Mouse (Mus musculus): Measurements from ENCODE around the gene Sox6.
A peak's percentile ranks its signal among the peaks of the same experiment; 100 is the strongest.

Sox6 gene

GRCm38 (mm10) chr7:115745672-115746253 lies 292.8 kb downstream of the Sox6 start:
- no peak for DNase-seq

- no peak for DNase-seq
Observed at GRCm38 (mm10) chr7:115734137-115734536, 304.5 kb downstream of the Sox6 start.

DNA sequence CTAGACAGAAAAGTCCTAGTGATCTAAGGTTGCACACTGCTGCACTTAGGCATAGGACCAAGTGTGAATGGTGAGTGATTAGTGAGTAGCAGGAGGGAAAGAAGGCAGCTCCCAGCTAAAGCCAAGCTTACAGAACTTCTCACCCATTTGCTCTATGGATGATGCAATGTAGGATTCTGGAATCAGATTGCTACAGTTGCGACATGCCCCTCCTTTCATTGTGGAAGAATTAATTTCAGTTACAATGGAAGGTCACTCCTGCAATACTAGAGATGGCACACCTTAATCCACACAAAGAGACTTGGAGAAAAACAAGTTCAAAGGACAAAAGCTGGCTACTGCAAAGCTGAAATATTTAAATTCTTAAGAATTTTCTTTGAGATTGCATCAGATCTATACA lies 305.8 kb downstream of the Sox6 start:
- no peak for DNase-seq

DNA sequence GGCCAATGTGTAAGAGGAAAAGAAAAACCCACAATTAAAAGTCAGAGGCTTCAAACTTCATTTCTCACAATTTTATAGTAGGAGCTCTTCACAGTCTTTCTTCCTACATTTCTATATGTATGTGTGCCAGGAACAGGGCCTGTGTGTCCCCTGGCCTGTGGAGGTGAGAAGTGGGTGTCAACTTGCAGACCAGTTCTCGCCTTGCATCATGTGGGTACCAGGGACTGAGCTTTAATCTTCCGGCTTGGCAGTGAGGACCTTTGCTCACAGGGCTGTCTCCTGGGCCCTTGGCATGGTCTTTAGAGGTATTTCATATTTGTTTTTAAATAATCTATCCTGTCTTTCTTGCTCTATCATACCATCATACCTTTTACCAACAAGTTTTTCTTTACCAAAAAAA lies 311.8 kb downstream of the Sox6 start:
- DNase-seq: no peak

- DNase-seq: no peak
Observed at GRCm38 (mm10) chr7:115724404-115724803, 314.2 kb downstream of the Sox6 start.

DNA sequence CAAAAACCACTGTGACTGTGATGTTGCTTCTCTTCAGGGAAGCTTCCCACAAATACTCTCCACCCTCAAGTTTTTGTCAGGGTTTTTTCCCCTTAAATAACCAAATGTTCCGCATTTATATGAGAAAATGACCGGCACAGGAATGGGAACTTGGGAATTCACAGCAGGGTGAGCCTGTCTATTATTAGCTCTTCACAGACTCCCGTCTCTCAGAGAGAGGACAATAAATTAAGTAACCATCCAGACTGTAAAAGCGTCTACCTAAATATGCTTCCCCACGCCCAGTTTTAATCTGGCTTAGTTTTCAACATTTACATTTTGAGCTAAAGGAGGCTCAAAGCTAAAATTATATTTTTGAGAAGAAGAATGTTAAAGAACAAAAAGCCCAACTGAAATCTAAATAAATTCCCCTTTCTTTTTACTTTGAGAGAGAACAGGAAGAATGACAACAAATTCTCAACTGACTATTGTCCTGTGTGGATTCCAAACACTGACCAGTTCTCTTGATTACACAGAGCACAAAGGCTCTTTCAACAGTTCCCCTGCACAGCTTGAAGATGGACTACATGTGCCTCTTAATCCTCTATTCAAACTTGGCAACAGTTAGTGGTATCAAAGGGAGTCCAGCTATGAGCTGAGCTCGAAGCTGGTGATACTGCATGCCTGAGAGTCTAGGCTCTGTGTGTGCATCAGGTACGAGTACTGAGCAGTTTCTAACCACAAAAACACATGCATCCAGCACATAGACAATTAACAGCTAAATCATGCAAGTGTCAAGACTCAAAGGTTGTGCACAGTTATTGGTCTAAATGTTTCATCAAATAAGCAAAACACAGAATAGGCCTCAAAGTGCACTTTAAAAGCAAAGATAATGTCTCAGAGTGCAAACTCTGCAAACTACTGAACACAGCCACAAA lies 316.7 kb downstream of the Sox6 start:
- no peak for DNase-seq

- peak; percentile 35 to 36 for DNase-seq
Observed at GRCm38 (mm10) chr7:115719791-115720190, 318.8 kb downstream of the Sox6 start.

- DNase-seq: no peak
Observed at GRCm38 (mm10) chr7:115706141-115706540, 332.5 kb downstream of the Sox6 start.

DNA sequence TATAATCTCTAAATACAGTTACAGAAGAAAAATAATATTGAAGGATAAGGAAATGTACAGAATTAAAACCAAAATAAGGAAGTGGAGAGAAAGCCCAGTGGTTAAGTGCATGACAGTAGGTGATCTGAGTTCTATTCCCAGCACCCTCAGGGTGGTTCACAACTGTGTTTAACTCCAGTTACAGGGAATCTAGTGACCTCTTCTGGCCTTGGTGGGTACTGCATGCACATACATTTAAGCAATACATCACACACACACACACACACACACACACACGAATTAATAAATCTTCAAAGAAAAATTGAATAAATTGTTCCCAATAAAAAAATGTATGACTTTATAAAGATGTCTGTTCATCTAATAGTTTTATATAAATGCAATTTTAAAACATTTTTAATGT lies 340.5 kb downstream of the Sox6 start:
- DNase-seq: no peak

DNA sequence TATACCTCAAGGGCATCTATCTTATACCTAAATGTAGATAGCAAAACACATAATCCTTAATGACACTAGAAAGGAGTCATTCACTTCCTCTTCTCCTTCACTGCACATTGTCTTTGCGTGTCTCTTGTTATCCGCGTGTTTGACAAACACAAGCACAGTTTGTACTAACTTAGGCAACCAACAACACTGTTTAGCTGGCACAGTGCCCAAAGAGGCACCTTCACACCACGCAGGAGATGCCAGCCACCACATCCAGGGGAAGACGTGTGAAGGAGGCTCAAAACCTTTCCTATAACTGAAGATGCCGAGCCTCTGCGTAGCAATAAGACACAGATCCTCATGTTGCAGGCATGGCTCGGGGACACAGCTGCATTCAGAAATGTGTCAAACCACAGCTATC lies 345.4 kb downstream of the Sox6 start:
- DNase-seq: no peak

GRCm38 (mm10) chr7:115691091-115691490 lies 347.5 kb downstream of the Sox6 start:
- DNase-seq: no peak

DNA sequence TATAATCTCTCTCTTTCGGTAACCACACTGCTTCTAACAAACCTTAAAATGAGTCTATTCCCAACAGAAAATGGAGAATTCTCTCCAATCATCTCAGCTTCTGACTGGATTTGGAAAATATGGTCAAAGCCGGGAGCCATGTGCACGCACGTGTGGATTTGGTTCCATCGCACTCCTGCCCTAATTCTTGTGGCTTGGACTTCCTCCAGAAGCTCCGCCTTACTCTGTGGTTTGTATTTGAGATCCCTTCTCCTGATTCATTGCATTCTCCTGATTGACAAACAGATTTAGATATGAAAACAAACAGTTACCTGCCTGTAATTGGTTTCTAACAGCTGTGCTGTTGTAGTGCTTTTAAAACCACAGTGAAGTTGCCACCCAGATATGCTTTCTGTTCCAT lies 351.9 kb downstream of the Sox6 start:
- DNase-seq: no peak

DNA sequence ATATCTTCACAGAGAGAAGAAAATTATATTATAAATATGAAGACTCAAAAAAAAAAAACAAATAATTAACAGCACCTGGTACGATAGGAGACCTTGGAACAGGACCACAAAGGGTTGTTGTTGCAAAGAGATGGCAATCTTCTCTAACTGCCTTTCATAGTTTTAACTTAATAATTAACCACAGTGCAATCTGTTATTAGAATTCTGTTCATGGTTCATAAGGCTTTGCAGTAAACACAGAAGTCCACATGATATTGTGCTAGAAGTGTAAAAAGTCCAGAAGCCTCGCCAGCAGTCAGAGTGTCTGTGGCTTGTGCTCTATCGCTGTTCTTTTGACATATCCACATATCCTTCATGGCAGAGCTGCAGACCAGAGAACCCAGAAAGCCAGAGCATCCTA lies 354.5 kb downstream of the Sox6 start:
- DNase-seq: peak in 1 of 2 experiments; percentile 65

- DNase-seq: no peak
Observed at GRCm38 (mm10) chr7:115671749-115672148, 366.8 kb downstream of the Sox6 start.

DNA sequence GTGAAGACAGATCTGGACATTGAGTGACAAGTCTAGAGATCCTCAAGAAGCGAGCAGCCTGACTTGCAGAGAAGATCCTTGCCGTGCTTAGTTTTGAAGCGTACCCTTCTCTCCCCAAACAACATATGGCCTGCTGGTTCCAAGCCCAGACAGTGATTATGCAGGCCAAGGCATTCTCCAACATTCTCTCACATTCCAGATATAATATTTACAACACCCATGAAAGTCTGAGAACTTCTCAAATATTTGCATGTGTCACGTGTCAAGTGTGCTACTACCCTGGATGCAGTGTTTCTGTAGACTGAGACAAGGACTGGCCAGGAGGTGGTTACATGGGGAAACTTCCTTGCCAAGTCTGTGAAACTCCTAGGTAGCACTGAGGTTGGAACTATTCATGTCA lies 367.3 kb downstream of the Sox6 start:
- no peak for DNase-seq

GRCm38 (mm10) chr7:115669207-115670004 lies 369.2 kb downstream of the Sox6 start:
- no peak for DNase-seq

GRCm38 (mm10) chr7:115666686-115667382 lies 371.8 kb downstream of the Sox6 start:
- DNase-seq: no peak

DNA sequence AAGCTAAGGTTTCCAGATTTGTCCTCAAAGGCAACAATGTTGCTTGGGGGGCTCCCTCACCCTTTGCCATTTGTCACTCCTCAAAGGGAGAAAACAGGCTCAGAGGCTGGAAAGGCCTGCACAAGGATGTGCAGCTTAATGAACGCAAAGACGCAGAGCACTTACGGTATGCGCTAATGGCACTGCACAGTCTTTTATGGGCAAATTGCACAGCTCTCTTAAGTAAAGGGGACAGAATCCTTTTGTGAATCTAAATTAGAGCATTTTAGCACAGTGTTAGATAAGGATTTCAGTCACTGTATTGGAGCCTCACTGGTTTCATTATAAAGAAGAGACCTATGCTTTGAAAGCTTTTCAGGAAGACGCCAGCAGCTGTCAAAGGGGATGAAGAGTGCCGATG lies 375.2 kb downstream of the Sox6 start:
- no peak for DNase-seq

DNA sequence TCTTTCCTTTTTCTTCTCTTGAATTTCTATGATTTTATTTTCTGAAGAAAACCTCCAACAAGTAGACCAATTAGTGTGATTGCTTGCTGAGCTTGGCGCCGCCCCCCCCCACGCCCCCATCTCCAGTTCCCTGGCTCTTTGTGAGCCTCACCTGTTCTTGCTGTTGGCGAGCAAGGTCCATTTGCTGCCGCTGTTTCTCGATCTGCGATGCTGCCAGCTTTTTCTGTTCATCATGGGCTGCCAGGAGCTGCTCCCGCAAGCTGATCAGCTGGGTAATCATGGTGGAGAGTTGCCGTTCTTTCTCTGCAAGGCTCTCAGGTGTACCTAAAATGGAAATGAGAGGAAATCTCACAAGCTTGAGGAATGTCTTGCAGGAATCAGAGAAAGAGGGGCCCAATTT lies 376.5 kb downstream of the Sox6 start:
- DNase-seq: no peak

GRCm38 (mm10) chr7:115646696-115647095 lies 391.9 kb downstream of the Sox6 start:
- DNase-seq: no peak

- no peak for DNase-seq
Observed at GRCm38 (mm10) chr7:115645971-115646447, 392.6 kb downstream of the Sox6 start.

DNA sequence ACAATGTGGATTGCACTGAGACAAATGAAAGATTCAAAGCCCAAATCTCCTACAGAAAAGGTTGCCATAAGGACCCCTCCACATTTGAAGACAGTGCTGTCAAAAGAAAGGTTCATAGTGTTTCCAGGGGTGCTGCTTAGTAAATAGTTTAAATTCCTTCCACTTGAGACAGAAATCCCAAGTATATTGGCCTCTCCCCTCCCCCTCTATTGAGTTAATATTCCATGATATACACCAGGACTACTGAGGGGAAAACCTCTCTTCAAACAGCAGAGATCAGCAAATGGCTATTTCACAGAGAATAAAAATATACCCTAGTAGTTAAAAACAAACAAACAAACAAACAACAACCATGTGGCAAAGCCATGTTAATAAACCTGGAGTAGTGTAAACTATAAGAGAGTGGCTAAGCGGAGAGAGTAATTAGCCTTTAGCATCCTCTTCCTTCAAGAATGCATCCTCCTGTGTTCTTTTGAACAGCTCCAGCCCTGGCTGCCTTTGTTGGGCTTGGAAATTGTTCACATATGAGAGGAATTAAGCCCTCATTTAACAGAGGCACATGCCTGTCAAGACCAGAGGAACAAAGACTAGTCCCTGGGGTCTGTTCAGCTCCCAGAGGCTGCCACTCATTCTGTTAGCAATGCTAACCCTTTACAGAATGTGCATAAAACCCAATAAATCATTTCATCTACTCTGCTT lies 393.2 kb downstream of the Sox6 start:
- DNase-seq: no peak

Data from kidney, adult 8-10 months (tissue).